Mouse (Mus musculus): ENCODE measurements around the gene Pfkp.

DNA sequence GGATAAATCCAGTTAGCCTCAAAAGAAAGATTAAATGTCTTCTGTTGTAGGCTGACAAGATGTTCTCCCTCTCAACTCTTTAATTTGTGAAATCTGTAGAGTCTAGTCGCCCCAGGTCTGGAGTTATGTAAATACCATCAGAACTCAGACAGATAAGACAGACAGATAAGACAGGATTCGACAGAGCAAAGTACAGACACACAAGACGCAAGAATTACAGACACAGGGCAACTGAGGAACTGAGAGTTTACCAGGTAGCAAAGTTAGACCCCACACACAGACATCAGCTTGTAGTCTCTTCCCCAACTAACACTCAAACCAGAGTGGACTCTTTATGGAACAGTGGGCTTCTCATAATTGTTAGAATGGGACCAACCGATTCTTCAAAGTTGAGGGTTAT is 15.6 kb downstream of the Pfkp start:
- no peak for TF ChIP-seq ZC3H11A (IDR thresholded peaks at IDR 0.05; ENCODE audit: borderline replicate concordance, low read depth, low read length)
- no peak for TF ChIP-seq CHD2 (IDR thresholded peaks at IDR 0.05; ENCODE audit: low read depth, low read length)
- TF ChIP-seq MAFK (IDR thresholded peaks at IDR 0.05; ENCODE audit: insufficient read depth, low read depth, low read length), result no peak
- no peak for TF ChIP-seq HCFC1 (IDR thresholded peaks at IDR 0.05; ENCODE audit: borderline replicate concordance, insufficient read depth, low read length)
- TF ChIP-seq ZNF384 (IDR thresholded peaks at IDR 0.05; ENCODE audit: low read depth, low read length), result no peak
